Comparison of ENCODE assay signal across 8 mouse cellular contexts in genomic region chr4:126200036-126200435, GRCm38 (mm10). TPM values are rescaled to one million over a fixed set of nuclear protein-coding genes. Genes with fewer than 3 reads are reported as not detected.
DNase-seq lines count a peak whose midpoint lies in the region; ATAC-seq lines count a peak whose summit lies in the region.

No protein-coding gene starts in this region.

- no peak for DNase-seq in layer of hippocampus, adult 9-10 months (ENCODE audit: low spot score)
- DNase-seq in spleen, postnatal 10 days (ENCODE audit: low spot score in 2 of 2) = no peak
- DNase-seq in urinary bladder, adult 18-20 months (ENCODE audit: low spot score in 2 of 2) = no peak

- H3K4me1 ChIP-seq in megakaryocyte, embryonic 14.5 days = peaks cover 77% of the 10 kb centered on the region
- peaks cover 41% of the 10 kb centered on the region for H3K4me1 ChIP-seq in forebrain, embryonic 13.5 days
- H3K4me1 ChIP-seq in limb, embryonic 13.5 days = peaks cover 54% of the 10 kb centered on the region
- peaks cover 18% of the 10 kb centered on the region for H3K4me1 ChIP-seq in stomach, embryonic 15.5 days

- H3K27ac ChIP-seq in forebrain, embryonic 13.5 days = no peak overlapping the region
- H3K27ac ChIP-seq in limb, embryonic 13.5 days = no peak overlapping the region
- H3K27ac ChIP-seq in stomach, embryonic 15.5 days = no peak overlapping the region

- peaks cover 12% of the 10 kb centered on the region for H3K36me3 ChIP-seq in megakaryocyte, embryonic 14.5 days (replicated peaks; ENCODE audit: low read length)
- 0 out of 2 replicates have a peak, but pooled peaks cover 4% of the 10 kb centered on the region for H3K36me3 ChIP-seq in forebrain, embryonic 13.5 days (ENCODE audit: poor library complexity, severe bottlenecking)
- H3K36me3 ChIP-seq in limb, embryonic 13.5 days = peaks cover 12% of the 10 kb centered on the region; the same call in 1 of the 2 replicates
- peaks cover 3% of the 10 kb centered on the region; the same call in 1 of the 2 replicates for H3K36me3 ChIP-seq in stomach, embryonic 15.5 days

- peak overlapping the region; percentile 77 for H3K4me2 ChIP-seq in forebrain, embryonic 13.5 days
- peak overlapping the region; percentile 72 for H3K4me2 ChIP-seq in limb, embryonic 13.5 days (replicated peaks)
- H3K4me2 ChIP-seq in stomach, embryonic 15.5 days = peak overlapping the region; percentile 62

- H3K4me3 ChIP-seq in megakaryocyte, embryonic 14.5 days (replicated peaks) = peak overlapping the region; percentile 92
- H3K4me3 ChIP-seq in forebrain, embryonic 13.5 days = no peak overlapping the region
- peak overlapping the region; percentile 75 for H3K4me3 ChIP-seq in limb, embryonic 13.5 days
- peak overlapping the region; percentile 67 for H3K4me3 ChIP-seq in stomach, embryonic 15.5 days (replicated peaks)

- 63% methylated on average over 1 of the region's 1 CpGs for WGBS in forebrain, embryonic 13.5 days
- WGBS in limb, embryonic 13.5 days = 41% methylated on average over 1 of the region's 1 CpGs
- WGBS in stomach, embryonic 15.5 days = 21% methylated on average over 1 of the region's 1 CpGs

- ATAC-seq in megakaryocyte, adult 5-6 weeks (ENCODE audit: poor library complexity, severe bottlenecking) = no peak
- no peak for ATAC-seq in forebrain, embryonic 13.5 days
- ATAC-seq in limb, embryonic 13.5 days (ENCODE audit: low FRiP score, low read depth) = no peak
- no peak for ATAC-seq in stomach, embryonic 15.5 days (ENCODE audit: insufficient read depth, low FRiP score, low read depth)

- H3K9me3 ChIP-seq in megakaryocyte, embryonic 14.5 days = no peaks in the 10 kb centered on the region
- no peaks in the 10 kb centered on the region for H3K9me3 ChIP-seq in forebrain, embryonic 13.5 days (replicated peaks)
- H3K9me3 ChIP-seq in limb, embryonic 13.5 days = no peaks in the 10 kb centered on the region
- no peaks in the 10 kb centered on the region for H3K9me3 ChIP-seq in stomach, embryonic 15.5 days

- peak overlapping the region; percentile 81; the same call in 1 of the 2 replicates for H3K9ac ChIP-seq in forebrain, embryonic 13.5 days
- H3K9ac ChIP-seq in limb, embryonic 13.5 days = peak overlapping the region; percentile 85
- no peak overlapping the region for H3K9ac ChIP-seq in stomach, embryonic 15.5 days

- H3K27me3 ChIP-seq in megakaryocyte, embryonic 14.5 days (replicated peaks) = no peaks in the 10 kb centered on the region
- peaks cover 3% of the 10 kb centered on the region; the same call in 1 of the 2 replicates for H3K27me3 ChIP-seq in forebrain, embryonic 13.5 days
- H3K27me3 ChIP-seq in limb, embryonic 13.5 days = no peaks in the 10 kb centered on the region
- H3K27me3 ChIP-seq in stomach, embryonic 15.5 days (replicated peaks) = no peaks in the 10 kb centered on the region

RNA-seq across cellular contexts. Expression of gene Thrap3, which starts 2.5 kb away (rescaled TPM):
- 40.8 and 101 TPM in 2 replicates for polyA plus RNA-seq in megakaryocyte, embryonic 14.5 days (2012; ENCODE audit: insufficient read depth, low replicate concordance)
- total RNA-seq in megakaryocyte, adult 5-6 weeks (2015) = 115 and 119 TPM in 2 replicates
- total RNA-seq in megakaryocyte, adult 5-6 weeks (2017) = 248 and 291 TPM in 2 replicates
- polyA plus RNA-seq in forebrain, embryonic 13.5 days (2015; fragmentation: Nextera tagmentation; extraction: Ambion mirVana) = 194 and 202 TPM in 2 replicates
- polyA plus RNA-seq in limb, embryonic 13.5 days (2015; fragmentation: Nextera tagmentation; extraction: Ambion mirVana) = 251 and 256 TPM in 2 replicates
- 182 and 203 TPM in 2 replicates for polyA plus RNA-seq in stomach, embryonic 15.5 days (2015; fragmentation: Nextera tagmentation; extraction: Ambion mirVana)

RNA-seq across cellular contexts. Expression of gene Sh3d21, which starts 36.7 kb away (rescaled TPM):
- polyA plus RNA-seq in megakaryocyte, embryonic 14.5 days (2012; ENCODE audit: insufficient read depth, low replicate concordance) = 0.16 and 1.2 TPM in 2 replicates
- not detected in 2 replicates for total RNA-seq in megakaryocyte, adult 5-6 weeks (2015)
- total RNA-seq in megakaryocyte, adult 5-6 weeks (2017) = 0.12 TPM in 1 of 2 replicates, not detected in the other
- polyA plus RNA-seq in forebrain, embryonic 13.5 days (2015; fragmentation: Nextera tagmentation; extraction: Ambion mirVana) = 0.39 and 0.41 TPM in 2 replicates
- 9.3 and 10.5 TPM in 2 replicates for polyA plus RNA-seq in limb, embryonic 13.5 days (2015; fragmentation: Nextera tagmentation; extraction: Ambion mirVana)
- polyA plus RNA-seq in stomach, embryonic 15.5 days (2015; fragmentation: Nextera tagmentation; extraction: Ambion mirVana) = 7.4 and 10.3 TPM in 2 replicates

RNA-seq across cellular contexts. Expression of gene Eva1b, which starts 52.5 kb away (rescaled TPM):
- 18.4 and 56.4 TPM in 2 replicates for polyA plus RNA-seq in megakaryocyte, embryonic 14.5 days (2012; ENCODE audit: insufficient read depth, low replicate concordance)
- 0.82 and 1.1 TPM in 2 replicates for total RNA-seq in megakaryocyte, adult 5-6 weeks (2015)
- total RNA-seq in megakaryocyte, adult 5-6 weeks (2017) = 0.24 and 1.3 TPM in 2 replicates
- 7.9 and 8.1 TPM in 2 replicates for polyA plus RNA-seq in forebrain, embryonic 13.5 days (2015; fragmentation: Nextera tagmentation; extraction: Ambion mirVana)
- polyA plus RNA-seq in limb, embryonic 13.5 days (2015; fragmentation: Nextera tagmentation; extraction: Ambion mirVana) = 74.5 and 77.5 TPM in 2 replicates
- polyA plus RNA-seq in stomach, embryonic 15.5 days (2015; fragmentation: Nextera tagmentation; extraction: Ambion mirVana) = 59.0 and 60.0 TPM in 2 replicates

RNA-seq across cellular contexts. Expression of gene Map7d1, which starts 56.1 kb away (rescaled TPM):
- 90.9 and 105 TPM in 2 replicates for polyA plus RNA-seq in megakaryocyte, embryonic 14.5 days (2012; ENCODE audit: insufficient read depth, low replicate concordance)
- total RNA-seq in megakaryocyte, adult 5-6 weeks (2015) = 43.9 and 45.9 TPM in 2 replicates
- 60.7 and 71.3 TPM in 2 replicates for total RNA-seq in megakaryocyte, adult 5-6 weeks (2017)
- polyA plus RNA-seq in forebrain, embryonic 13.5 days (2015; fragmentation: Nextera tagmentation; extraction: Ambion mirVana) = 53.5 and 58.2 TPM in 2 replicates
- polyA plus RNA-seq in limb, embryonic 13.5 days (2015; fragmentation: Nextera tagmentation; extraction: Ambion mirVana) = 46.5 and 49.9 TPM in 2 replicates
- polyA plus RNA-seq in stomach, embryonic 15.5 days (2015; fragmentation: Nextera tagmentation; extraction: Ambion mirVana) = 34.1 and 36.9 TPM in 2 replicates
